Comparison of ENCODE assay signal across 9 mouse cellular contexts in the genomic region with DNA sequence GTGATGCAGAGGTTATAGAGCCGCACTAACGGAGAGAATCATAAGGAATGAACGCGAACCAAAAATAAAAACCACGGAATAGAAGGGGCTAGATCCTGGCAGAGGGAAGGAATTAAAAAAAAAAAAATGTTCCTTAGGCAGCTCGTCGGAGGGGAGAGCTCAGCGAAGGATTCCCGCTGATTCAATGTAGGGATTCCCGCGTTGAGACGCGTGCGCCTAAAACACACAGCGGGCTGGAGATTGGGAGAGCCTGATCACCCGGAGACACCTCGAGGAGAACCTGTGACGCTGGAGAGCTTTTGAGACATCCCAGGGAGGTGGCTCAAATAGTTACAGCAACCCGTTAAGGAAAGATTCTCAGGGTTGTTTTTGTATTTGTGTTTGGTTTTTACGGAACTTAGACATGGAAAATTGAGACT. TPM values are rescaled to one million over a fixed set of nuclear protein-coding genes. Genes with fewer than 3 reads are reported as not detected.
DNase-seq lines count a peak whose midpoint lies in the region; ATAC-seq and TF ChIP-seq lines count a peak whose summit lies in the region.
"Had no signal": no experiment of that assay in that cellular context is flagged by ENCODE, and none has a peak within 500 bp of the region (broad histone marks: within the 10 kb centered on the region; RNA-seq: fewer than 3 reads in every experiment).

No protein-coding gene starts in this region.

- peaks cover 54% of the 10 kb centered on the region for H3K27me3 ChIP-seq in erythroblast, embryonic 14.5 days (ENCODE audit: control insufficient read depth)
- peaks cover 21% of the 10 kb centered on the region; the same call in 1 of the 2 replicates for H3K27me3 ChIP-seq in heart, postnatal 0 days (ENCODE audit: control insufficient read depth, insufficient read depth, low read length)
- peaks cover 29% of the 10 kb centered on the region for H3K27me3 ChIP-seq in liver, embryonic 15.5 days

- H3K4me3 ChIP-seq in erythroblast, embryonic 14.5 days (replicated peaks), result peak overlapping the region; percentile 55
- peak overlapping the region; percentile 39 for H3K4me3 ChIP-seq in heart, postnatal 0 days (ENCODE audit: low read depth, low read length)
- H3K4me3 ChIP-seq in liver, embryonic 15.5 days (replicated peaks), result peak overlapping the region; percentile 50

- H3K9ac ChIP-seq in heart, postnatal 0 days (replicated peaks; ENCODE audit: low read depth, low read length), result no peak overlapping the region; the same call in 1 of the 2 replicates
- peak overlapping the region; percentile 7 for H3K9ac ChIP-seq in liver, embryonic 15.5 days

- ATAC-seq in erythroblast, adult 5-6 weeks (replicated peaks; ENCODE audit: low FRiP score, poor library complexity, severe bottlenecking), result no peak
- ATAC-seq in heart, postnatal 0 days (ENCODE audit: insufficient read depth, low read depth), result no peak
- ATAC-seq in liver, embryonic 15.5 days (ENCODE audit: insufficient read depth), result peak; percentile 45

- H3K27ac ChIP-seq in heart, postnatal 0 days (ENCODE audit: low read depth), result no peak overlapping the region
- H3K27ac ChIP-seq in liver, embryonic 15.5 days (replicated peaks), result no peak overlapping the region

- no peak for TF ChIP-seq CTCF in heart, postnatal 0 days (IDR thresholded peaks at IDR 0.05; ENCODE audit: low read depth)

- 2% methylated on average over 20 of the region's 20 CpGs for WGBS in heart, postnatal 0 days
- under 1% methylated on average over 20 of the region's 20 CpGs for WGBS in liver, embryonic 15.5 days (ENCODE audit: insufficient replicate concordance)

- peaks cover 25% of the 10 kb centered on the region for H3K4me1 ChIP-seq in erythroblast, embryonic 14.5 days (ENCODE audit: control insufficient read depth)
- 0 out of 2 replicates have a peak, but pooled peaks cover 4% of the 10 kb centered on the region for H3K4me1 ChIP-seq in heart, postnatal 0 days (ENCODE audit: control insufficient read depth, insufficient read depth)
- peaks cover 21% of the 10 kb centered on the region for H3K4me1 ChIP-seq in liver, embryonic 15.5 days (replicated peaks)

- DNase-seq in testis, postnatal 10 days (ENCODE audit: low spot score), result peak; percentile 47
- no peak for DNase-seq in testis, postnatal 14 days (ENCODE audit: low spot score)
- no peak for DNase-seq in heart, postnatal 0 days (ENCODE audit: low spot score)
- peak; percentile 49 for DNase-seq in right cerebral cortex, postnatal 4 days
- DNase-seq in thymus, postnatal 14 days, result no peak

- H3K36me3 ChIP-seq in erythroblast, embryonic 14.5 days (ENCODE audit: control insufficient read depth), result peaks cover 7% of the 10 kb centered on the region
- H3K36me3 ChIP-seq in heart, postnatal 0 days (replicated peaks; ENCODE audit: control insufficient read depth, insufficient read depth, low read length), result no peaks in the 10 kb centered on the region
- H3K36me3 ChIP-seq in liver, embryonic 15.5 days (replicated peaks), result no peaks in the 10 kb centered on the region

- peak overlapping the region; percentile 53 for H3K4me2 ChIP-seq in heart, postnatal 0 days (ENCODE audit: low read depth, low read length)
- H3K4me2 ChIP-seq in liver, embryonic 15.5 days, result peak overlapping the region; percentile 75

- no peak for TF ChIP-seq EP300 in heart, postnatal 0 days (IDR thresholded peaks at IDR 0.05; ENCODE audit: low read depth)

- H3K9me3 ChIP-seq in erythroblast, embryonic 14.5 days (ENCODE audit: control insufficient read depth, low read length), result no peaks in the 10 kb centered on the region
- H3K9me3 ChIP-seq in heart, postnatal 0 days (replicated peaks; ENCODE audit: control insufficient read depth, low read length), result no peaks in the 10 kb centered on the region
- no peaks in the 10 kb centered on the region for H3K9me3 ChIP-seq in liver, embryonic 15.5 days (replicated peaks)

RNA-seq across cellular contexts. Expression of a gene that starts 11.4 kb away (rescaled TPM):
- polyA plus RNA-seq in erythroblast, embryonic 14.5 days (2012), result 0.76 and 0.84 TPM in 2 replicates
- total RNA-seq in erythroblast, adult 5-6 weeks (2015; ENCODE audit: low replicate concordance), result 1.7 and 1.9 TPM in 2 replicates
- 1.4 and 1.7 TPM in 2 replicates for total RNA-seq in erythroblast, adult 5-6 weeks (2017; ENCODE audit: low replicate concordance)
- total RNA-seq in heart, postnatal 0 days (2014; rRNA removed; ENCODE audit: low replicate concordance), result 6.7 and 7.4 TPM in 2 replicates
- 6.8 and 7.2 TPM in 2 replicates for polyA plus RNA-seq in heart, postnatal 0 days (2015; fragmentation: Nextera tagmentation; extraction: Ambion mirVana)
- 5.1 and 5.2 TPM in 2 replicates for polyA plus RNA-seq in liver, embryonic 15.5 days (2015; fragmentation: Nextera tagmentation; extraction: Ambion mirVana)

RNA-seq across cellular contexts. Expression of a gene that starts 43.2 kb away (rescaled TPM):
- polyA plus RNA-seq in erythroblast, embryonic 14.5 days (2012), result 0.01 TPM in 2 replicates
- 10.4 and 10.8 TPM in 2 replicates for total RNA-seq in erythroblast, adult 5-6 weeks (2015; ENCODE audit: low replicate concordance)
- total RNA-seq in erythroblast, adult 5-6 weeks (2017; ENCODE audit: low replicate concordance), result 10.9 and 11.2 TPM in 2 replicates
- total RNA-seq in heart, postnatal 0 days (2014; rRNA removed; ENCODE audit: low replicate concordance), result 10.0 and 11.9 TPM in 2 replicates
- 27.0 and 28.1 TPM in 2 replicates for polyA plus RNA-seq in heart, postnatal 0 days (2015; fragmentation: Nextera tagmentation; extraction: Ambion mirVana)
- polyA plus RNA-seq in liver, embryonic 15.5 days (2015; fragmentation: Nextera tagmentation; extraction: Ambion mirVana), result 11.2 and 12.6 TPM in 2 replicates

RNA-seq across cellular contexts. Expression of a gene that starts 53.5 kb away (rescaled TPM):
- polyA plus RNA-seq in erythroblast, embryonic 14.5 days (2012), result 0.15 and 0.16 TPM in 2 replicates
- 4.2 and 4.4 TPM in 2 replicates for total RNA-seq in erythroblast, adult 5-6 weeks (2015; ENCODE audit: low replicate concordance)
- total RNA-seq in erythroblast, adult 5-6 weeks (2017; ENCODE audit: low replicate concordance), result 6.5 and 15.5 TPM in 2 replicates
- 0.27 TPM in 1 of 2 replicates, not detected in the other for total RNA-seq in heart, postnatal 0 days (2014; rRNA removed; ENCODE audit: low replicate concordance)
- 0.14 and 0.18 TPM in 2 replicates for polyA plus RNA-seq in heart, postnatal 0 days (2015; fragmentation: Nextera tagmentation; extraction: Ambion mirVana)
- polyA plus RNA-seq in liver, embryonic 15.5 days (2015; fragmentation: Nextera tagmentation; extraction: Ambion mirVana), result 1.6 and 2.1 TPM in 2 replicates
- total RNA-seq: layer of hippocampus, postnatal 14 days had no signal

Comparison
In these comparisons a context has a peak if more than half of its experiments do, and no peak if none do; other contexts are left out.
1. DNase-seq: peak in testis, postnatal 10 days (single experiment) and right cerebral cortex, postnatal 4 days (single experiment); none in testis, postnatal 14 days (single experiment), heart, postnatal 0 days (single experiment) and thymus, postnatal 14 days (single experiment).
2. RNA of a gene that starts 43.2 kb away (polyA plus RNA-seq): 27.0 to 28.1 TPM in heart, postnatal 0 days and 11.2 to 12.6 TPM in liver, embryonic 15.5 days; 0.01 TPM in erythroblast, embryonic 14.5 days; every median in the first group is over 10 times any median in the second.
3. Peak in every context shown above with its lines, with median percentiles within 50 percentile points of each other: H3K4me3 ChIP-seq.